Comparison of ENCODE assay signal across 9 mouse cellular contexts in genomic region chr12:109446236-109446941, GRCm38 (mm10). TPM values are rescaled to one million over a fixed set of nuclear protein-coding genes. Genes with fewer than 3 reads are reported as not detected.
A peak's percentile ranks its signal among the peaks of the same experiment; 100 is the strongest.
DNase-seq lines count a peak whose midpoint lies in the region; ATAC-seq and TF ChIP-seq lines count a peak whose summit lies in the region.
"Had no signal": no experiment of that assay in that cellular context is flagged by ENCODE, and none has a peak within 500 bp of the region (broad histone marks: within the 10 kb centered on the region; RNA-seq: fewer than 3 reads in every experiment).

No protein-coding gene starts in this region.

- peak overlapping the region; percentile 27 for H3K4me2 ChIP-seq in embryonic facial prominence, embryonic 12.5 days (replicated peaks)
- H3K4me2 ChIP-seq in intestine, postnatal 0 days (replicated peaks; ENCODE audit: low read depth), result peak overlapping the region; percentile 44
- peak overlapping the region; percentile 29 for H3K4me2 ChIP-seq in neural tube, embryonic 13.5 days

- H3K27me3 ChIP-seq in embryonic facial prominence, embryonic 12.5 days, result peaks cover 11% of the 10 kb centered on the region
- H3K27me3 ChIP-seq in intestine, postnatal 0 days (replicated peaks; ENCODE audit: control insufficient read depth, insufficient read depth, low read length), result peaks cover 7% of the 10 kb centered on the region; the same call in 1 of the 2 replicates
- H3K27me3 ChIP-seq in neural tube, embryonic 13.5 days, result peaks cover 81% of the 10 kb centered on the region

- no peaks in the 10 kb centered on the region for H3K9me3 ChIP-seq in embryonic facial prominence, embryonic 12.5 days
- H3K9me3 ChIP-seq in intestine, postnatal 0 days (ENCODE audit: control insufficient read depth), result no peaks in the 10 kb centered on the region
- no peaks in the 10 kb centered on the region for H3K9me3 ChIP-seq in neural tube, embryonic 13.5 days

- no peak overlapping the region for H3K9ac ChIP-seq in embryonic facial prominence, embryonic 12.5 days
- no peak overlapping the region for H3K9ac ChIP-seq in intestine, postnatal 0 days (ENCODE audit: low read depth, low read length)
- peak overlapping the region; percentile 55; the same call in 1 of the 2 replicates for H3K9ac ChIP-seq in neural tube, embryonic 13.5 days

- H3K27ac ChIP-seq in left cerebral cortex, adult 2 months, result no peak overlapping the region
- H3K27ac ChIP-seq in embryonic facial prominence, embryonic 12.5 days, result peak overlapping the region; percentile 14; the same call in 1 of the 2 replicates
- H3K27ac ChIP-seq in intestine, postnatal 0 days (ENCODE audit: low read depth, low read length), result no peak overlapping the region
- H3K27ac ChIP-seq in neural tube, embryonic 13.5 days (replicated peaks), result no peak overlapping the region; the same call in 1 of the 2 replicates

- 10% methylated on average over 18 of the region's 18 CpGs for WGBS in embryonic facial prominence, embryonic 12.5 days
- WGBS in intestine, postnatal 0 days, result 19% methylated on average over 18 of the region's 18 CpGs
- WGBS in neural tube, embryonic 13.5 days, result 10% methylated on average over 18 of the region's 18 CpGs

- intact Hi-C loops in left cerebral cortex, adult 2 months (cut with DNase I), result loop anchor here (5.0 kb wide), 1 partner anchor 931 kb away; no protein-coding TSS in a partner anchor
- intact Hi-C loops in left cerebral cortex, postnatal 14 days (cut with DNase I), result no loop called here

- 0 out of 2 replicates have a peak overlapping the region, but pooled peaks have one; percentile 16 for H3K4me3 ChIP-seq in left cerebral cortex, adult 2 months
- H3K4me3 ChIP-seq in embryonic facial prominence, embryonic 12.5 days, result no peak overlapping the region
- H3K4me3 ChIP-seq in intestine, postnatal 0 days (ENCODE audit: low read depth, low read length), result no peak overlapping the region
- H3K4me3 ChIP-seq in neural tube, embryonic 13.5 days, result no peak overlapping the region

- no peak for DNase-seq in left cerebral cortex, adult 2 months (ENCODE audit: extremely low spot score in 1 of 2, low spot score in 2 of 2)
- no peak for DNase-seq in left cerebral cortex, postnatal 14 days (ENCODE audit: low spot score in 2 of 2)
- DNase-seq in embryo, embryonic 10.5 days (ENCODE audit: low spot score), result no peak
- DNase-seq in embryo, embryonic 10 days (ENCODE audit: low spot score), result no peak
- no peak for DNase-seq in c-Kit-positive CD71-positive TER-119-positive erythroid progenitor cells, embryonic 14.5 days (ENCODE audit: low spot score)
- DNase-seq: thymus, postnatal 36 days had no signal

- H3K36me3 ChIP-seq in embryonic facial prominence, embryonic 12.5 days, result no peaks in the 10 kb centered on the region
- no peaks in the 10 kb centered on the region for H3K36me3 ChIP-seq in intestine, postnatal 0 days (ENCODE audit: control insufficient read depth, insufficient read depth)
- H3K36me3 ChIP-seq in neural tube, embryonic 13.5 days, result no peaks in the 10 kb centered on the region

- H3K4me1 ChIP-seq in embryonic facial prominence, embryonic 12.5 days, result peaks cover 66% of the 10 kb centered on the region
- H3K4me1 ChIP-seq in intestine, postnatal 0 days (replicated peaks; ENCODE audit: control insufficient read depth, insufficient read depth, low read length), result peaks cover 7% of the 10 kb centered on the region
- H3K4me1 ChIP-seq in neural tube, embryonic 13.5 days (replicated peaks), result peaks cover 56% of the 10 kb centered on the region

- TF ChIP-seq CTCF in left cerebral cortex, adult 2 months (IDR thresholded peaks at IDR 0.05), result peak; percentile 36
- TF ChIP-seq CTCF in intestine, postnatal 0 days (IDR thresholded peaks at IDR 0.05; ENCODE audit: low read depth), result peak; percentile 63

- 0 out of 2 replicates have a peak, but pooled peaks have one; percentile 13 for ATAC-seq in embryonic facial prominence, embryonic 12.5 days (ENCODE audit: insufficient number of reproducible peaks, insufficient read depth, low FRiP score, low TSS enrichment)
- no peak for ATAC-seq in intestine, postnatal 0 days
- ATAC-seq in neural tube, embryonic 13.5 days (ENCODE audit: low read depth), result no peak; the same call in 1 of the 2 replicates

RNA-seq across cellular contexts. Expression of gene Dlk1, which starts 6.2 kb away (rescaled TPM):
- 1 to 10 TPM; 4.7 to 8.5 TPM for total RNA-seq in left cerebral cortex, adult 2 months (2021)
- 1 to 10 TPM; 1.2 to 5.0 TPM for total RNA-seq in left cerebral cortex, postnatal 14 days (2021)
- polyA plus RNA-seq in embryonic facial prominence, embryonic 12.5 days (2016; fragmentation: Nextera tagmentation; extraction: Ambion mirVana), result 316 and 347 TPM in 2 replicates
- polyA plus RNA-seq in intestine, postnatal 0 days (2015; fragmentation: Nextera tagmentation; extraction: Ambion mirVana), result 73.6 and 78.6 TPM in 2 replicates
- polyA plus RNA-seq in neural tube, embryonic 13.5 days (2015; fragmentation: Nextera tagmentation; extraction: Ambion mirVana), result 77.7 and 96.5 TPM in 2 replicates
